Mouse (Mus musculus) R1 (cell line): ENCODE measurements at regions not wholly inside any gene's neighbourhood (a gene's known extent, or its start where the extent isn't known, plus 50 kb on each side); places are given as distances from the start of the nearest gene placed in this dataset.
A peak's percentile ranks its signal among the peaks of the same experiment; 100 is the strongest.

ENCODE experiments used
- DNase-seq: peaks from one replicate; pipeline ENCODE4 v3.0.0-alpha.2; 2018; ENCODE audit warnings: low read depth, low spot score

GRCm38 (mm10) chr4:37566226-37566625 lies 614.7 kb upstream of the Lingo2 start:
- DNase-seq = no peak

- peak; percentile 69 for DNase-seq
Measured at GRCm38 (mm10) chr4:37560209-37560608, 608.7 kb upstream of the Lingo2 start.

- no peak for DNase-seq
Measured at GRCm38 (mm10) chr4:37546001-37546400, 594.5 kb upstream of the Lingo2 start.

- no peak for DNase-seq
Measured at GRCm38 (mm10) chr4:37507732-37508131, 556.2 kb upstream of the Lingo2 start.
